Mouse (Mus musculus) right cerebral cortex, postnatal 10 days (tissue): ENCODE measurements around the gene Rps9.
"Not testable (repeated sequence)": the region's sequence is repeated elsewhere in the genome, so short reads cannot be mapped to it uniquely, and the experiment has no call there.

Experiments used
- DNase-seq, 2 experiments: peaks; one replicate each; pipeline ENCODE4 v3.0.0; 2021; ENCODE audit warnings: low spot score in 2 of 2

Gene Rps9

GRCm38 (mm10) chr7:3694949-3695305, 8.9 kb upstream of the Rps9 start:
- DNase-seq, result peak in 1 of 2 experiments; percentile 49

GRCm38 (mm10) chr7:3698471-3698870, 5.3 kb upstream of the Rps9 start:
- no peak for DNase-seq

- no peak for DNase-seq
Observed at GRCm38 (mm10) chr7:3703148-3703878, 480 bp upstream of the Rps9 start.

GRCm38 (mm10) chr7:3704475-3704874, 682 bp downstream of the Rps9 start:
- DNase-seq, result no peak

GRCm38 (mm10) chr7:3705461-3705860, 1.7 kb downstream of the Rps9 start:
- DNase-seq, result peak; percentile 37 to 38

- no peak for DNase-seq
Observed at GRCm38 (mm10) chr7:3705911-3706310, 2.1 kb downstream of the Rps9 start.

- DNase-seq, result no peak
Observed at GRCm38 (mm10) chr7:3706343-3706934, 2.6 kb downstream of the Rps9 start.

- DNase-seq, result peak in 1 of 2 experiments; percentile 44
Observed at GRCm38 (mm10) chr7:3707027-3707426, 3.2 kb downstream of the Rps9 start.

GRCm38 (mm10) chr7:3707568-3708413, 4.0 kb downstream of the Rps9 start:
- no peak for DNase-seq

GRCm38 (mm10) chr7:3708447-3708980, 4.7 kb downstream of the Rps9 start:
- DNase-seq, result not testable (repeated sequence)

- no peak for DNase-seq
Observed at GRCm38 (mm10) chr7:3709000-3709399, 5.2 kb downstream of the Rps9 start.

- peak in 1 of 2 experiments; percentile 20 for DNase-seq
Observed at GRCm38 (mm10) chr7:3712264-3712942, 8.6 kb downstream of the Rps9 start.

GRCm38 (mm10) chr7:3715249-3715648, 11.5 kb downstream of the Rps9 start:
- peak in 1 of 2 experiments; percentile 19 for DNase-seq

- DNase-seq, result not testable (repeated sequence)
Observed at GRCm38 (mm10) chr7:3720268-3720667, 16.5 kb downstream of the Rps9 start, which contains the start of gene Pirb. Gene Pirb (minus strand): TSS chr7:3720391.

GRCm38 (mm10) chr7:3725459-3725858, 21.7 kb downstream of the Rps9 start:
- DNase-seq, result not testable (repeated sequence)

GRCm38 (mm10) chr7:3732675-3733074, 28.9 kb downstream of the Rps9 start:
- not testable (repeated sequence) for DNase-seq
